Mouse (Mus musculus): ENCODE data around the gene Snd1.

DNA sequence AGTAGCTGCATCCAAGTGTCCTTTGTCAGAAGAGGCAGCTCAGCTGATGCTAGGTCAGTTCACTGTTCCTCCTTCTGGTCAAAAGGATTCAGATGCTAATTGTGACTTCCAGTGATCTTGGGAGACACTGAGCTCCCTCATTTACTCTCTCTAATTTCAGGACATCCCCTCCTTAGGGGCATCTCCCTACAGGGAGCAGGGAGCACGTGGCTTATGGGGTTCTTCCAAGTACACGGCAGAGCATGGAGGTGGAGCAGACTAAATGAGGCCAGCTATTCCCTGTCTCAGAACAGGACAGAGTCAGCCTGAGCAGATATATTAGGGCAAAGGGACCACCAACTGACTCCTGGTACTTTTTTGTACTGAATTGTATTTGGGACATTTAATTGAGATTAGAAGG, 385.5 kb downstream of the Snd1 start:
- TF ChIP-seq CTCF (IDR thresholded peaks at IDR 0.05; ENCODE audit: control insufficient read depth, insufficient read depth, low read length): no peak
- TF ChIP-seq POLR2A (IDR thresholded peaks at IDR 0.05; ENCODE audit: borderline replicate concordance, control insufficient read depth, low read depth, low read length): no peak
